Mouse (Mus musculus) E14TG2a.4 (cell line): ENCODE measurements around the gene Tprn.

Experiments
- CTCF ChIP-seq: conservative IDR thresholded peaks from 2 replicates; pipeline ENCODE4 v1.5.1; 2014; ENCODE audit warnings: low read length
- POU5F1 ChIP-seq: IDR thresholded peaks from 2 replicates; pipeline ENCODE4 v1.6.1; 2014; ENCODE audit warnings: low read length, borderline replicate concordance

- no peak for TF ChIP-seq CTCF
- TF ChIP-seq POU5F1: no peak
Measured at GRCm38 (mm10) chr2:25225811-25226379, 36.5 kb upstream of the Tprn start.
